Mouse (Mus musculus) limb, embryonic 11.5 days (tissue): ENCODE measurements around the gene Rnf166. TPM values are rescaled to one million over a fixed set of nuclear protein-coding genes. Genes with fewer than 3 reads are reported as not detected.
A peak's percentile ranks its signal among the peaks of the same experiment; 100 is the strongest.

Experiments used
- ATAC-seq: fragments of 200-750 bp; cut with Nextera tagmentation; 2 replicates; pipeline ENCODE4 v1.8.0; 2017; ENCODE audit warnings: low read depth; ENCODE audit not compliant: insufficient number of reproducible peaks, low FRiP score, low TSS enrichment
- DNase-seq: peaks from one replicate; pipeline ENCODE4 v3.0.0-alpha.2; 2015; ENCODE audit warnings: low spot score
- H3K27ac ChIP-seq: fragments of 300-500 bp; sonication (generic); replicated peaks from 2 replicates; pipeline ENCODE4 v1.5.1; 2014; ENCODE audit warnings: low read depth, mild to moderate bottlenecking, low read length
- H3K27me3 ChIP-seq: fragments of 300-500 bp; sonication (generic); 2 replicates; pipeline ENCODE4 v1.6.1; 2014; ENCODE audit warnings: mild to moderate bottlenecking, low read length, mixed read lengths; ENCODE audit not compliant: control insufficient read depth, insufficient read depth
- H3K36me3 ChIP-seq: fragments of 300-500 bp; sonication (generic); 2 replicates; pipeline ENCODE4 v1.6.1; 2014; ENCODE audit warnings: mild to moderate bottlenecking, low read length, moderate library complexity, mixed read lengths; ENCODE audit not compliant: control insufficient read depth, insufficient read depth
- H3K4me1 ChIP-seq: fragments of 300-500 bp; sonication (generic); 2 replicates; pipeline ENCODE4 v1.6.1; 2014; ENCODE audit warnings: low read length, mixed read lengths; ENCODE audit not compliant: control insufficient read depth, insufficient read depth
- H3K4me2 ChIP-seq: fragments of 300-500 bp; sonication (generic); 2 replicates; pipeline ENCODE4 v1.6.1; 2014; ENCODE audit warnings: low read depth, mild to moderate bottlenecking, moderate library complexity; ENCODE audit not compliant: severe bottlenecking
- H3K4me3 ChIP-seq: fragments of 300-500 bp; sonication (generic); 2 replicates; pipeline ENCODE4 v1.5.1; 2014; ENCODE audit warnings: low read depth, low read length
- H3K9ac ChIP-seq: fragments of 300-500 bp; sonication (generic); 2 replicates; pipeline ENCODE4 v1.6.1; 2014; ENCODE audit warnings: mild to moderate bottlenecking, low read length
- H3K9me3 ChIP-seq: fragments of 300-500 bp; sonication (generic); 2 replicates; pipeline ENCODE4 v1.6.1; 2016; ENCODE audit warnings: low read length; ENCODE audit not compliant: control insufficient read depth
- WGBS: fragments of 180-500 bp; shearing (Covaris S2); extraction: QIAGEN DNeasy Blood & Tissue Kit; methylation state at CpG from one replicate; pipeline ENCODE4 v1.1.7; 2014; 5-methylcytosine and 5-hydroxymethylcytosine counted together
- polyA plus RNA-seq: library from polyadenylated mRNA; unstranded; fragments of >200 nt; fragmentation: Nextera tagmentation; extraction: Ambion mirVana; gene quantifications from 2 replicates; pipeline ENCODE4 v1.2.1, GENCODE M21; 2014

Rnf166 gene
- polyA plus RNA-seq, 1 experiment from 2014 or later = 35.3 TPM

- no peaks in the 10 kb centered on the region for H3K4me1 ChIP-seq
Observed at GRCm38 (mm10) chr8:122454409-122454808, 21.5 kb downstream of the Rnf166 start.

DNA sequence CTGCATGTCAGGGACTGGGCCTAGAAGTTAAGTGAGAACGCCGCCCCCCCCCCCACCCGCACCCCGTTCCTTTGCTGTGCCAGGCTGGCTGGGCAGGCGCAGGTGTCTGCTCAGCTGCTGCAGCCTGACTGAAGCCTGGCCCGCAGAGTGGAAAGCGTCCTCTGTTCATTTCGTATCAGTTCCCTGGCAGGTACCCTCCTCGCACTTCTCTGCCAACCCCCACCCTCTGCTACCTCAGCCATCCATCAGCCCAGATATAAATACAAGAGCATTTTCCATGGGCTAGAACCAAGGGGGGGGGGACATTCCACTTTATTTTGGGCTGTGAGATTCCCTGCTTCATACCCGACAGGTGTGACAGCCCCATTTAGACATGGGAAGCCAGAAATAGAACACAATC is 23.7 kb downstream of the Rnf166 start:
- no peak overlapping the region for H3K4me2 ChIP-seq
- no peaks in the 10 kb centered on the region for H3K4me1 ChIP-seq
- no peaks in the 10 kb centered on the region for H3K9me3 ChIP-seq
- 81% methylated on average over 10 of the region's 10 CpGs for WGBS
- H3K27ac ChIP-seq = no peak overlapping the region
- H3K27me3 ChIP-seq = no peaks in the 10 kb centered on the region
- no peak overlapping the region for H3K9ac ChIP-seq
- ATAC-seq = no peak
- H3K4me3 ChIP-seq = no peak overlapping the region
- no peaks in the 10 kb centered on the region for H3K36me3 ChIP-seq
- DNase-seq = no peak

More at GRCm38 (mm10) chr8:122454409-122454808, 21.5 kb downstream of the Rnf166 start:
- DNase-seq (no peak), ATAC-seq (no peak)
- Histone ChIP-seq H3K36me3 (no peaks in the 10 kb centered on the region), H3K4me2 (no peak overlapping the region), H3K9ac (no peak overlapping the region), H3K4me3 (no peak overlapping the region), H3K27me3 (peaks cover 2% of the 10 kb centered on the region), H3K27ac (no peak overlapping the region), H3K9me3 (no peaks in the 10 kb centered on the region)
- 89% methylated on average over 6 of the region's 6 CpGs for WGBS

GRCm38 (mm10) chr8:122451161-122451703 is 24.6 kb downstream of the Rnf166 start:
- Histone ChIP-seq H3K9me3 (no peaks in the 10 kb centered on the region), H3K4me2 (no peak overlapping the region), H3K27me3 (no peaks in the 10 kb centered on the region), H3K27ac (no peak overlapping the region), H3K4me1 (no peaks in the 10 kb centered on the region), H3K9ac (no peak overlapping the region), H3K4me3 (no peak overlapping the region), H3K36me3 (no peaks in the 10 kb centered on the region)
- WGBS = 74% methylated on average over 7 of the region's 7 CpGs
- ATAC-seq (no peak), DNase-seq (no peak)

DNA sequence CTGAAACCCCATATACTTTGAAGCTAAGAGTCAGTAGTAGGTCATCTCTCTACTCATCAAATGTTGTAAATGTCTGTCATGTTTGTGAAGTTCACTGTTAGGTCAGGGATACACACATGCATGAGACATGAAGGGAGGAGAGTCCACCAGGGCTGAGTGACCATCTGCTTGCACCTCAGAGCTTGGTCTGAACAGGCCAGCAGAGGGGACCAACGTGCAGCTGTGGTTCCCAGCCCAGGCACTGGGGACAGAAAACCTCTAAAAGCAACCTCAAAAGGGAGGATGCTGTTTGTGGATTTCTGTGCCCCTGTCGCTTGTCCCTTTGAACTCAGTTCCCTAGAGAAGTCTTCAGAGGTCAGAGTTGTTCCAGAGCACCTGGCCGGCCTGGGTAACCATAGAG is 30.7 kb downstream of the Rnf166 start:
- Histone ChIP-seq H3K27me3 (0 out of 2 replicates have a peak, but pooled peaks cover 2% of the 10 kb centered on the region), H3K4me3 (no peak overlapping the region), H3K4me1 (peaks cover 3% of the 10 kb centered on the region; the same call in 1 of the 2 replicates), H3K27ac (no peak overlapping the region), H3K36me3 (no peaks in the 10 kb centered on the region), H3K4me2 (no peak overlapping the region), H3K9ac (no peak overlapping the region), H3K9me3 (no peaks in the 10 kb centered on the region)
- no peak for ATAC-seq
- no peak for DNase-seq
- WGBS = 68% methylated on average over 3 of the region's 3 CpGs

- no peak for ATAC-seq
- 39% methylated on average over 19 of the region's 19 CpGs for WGBS
- peaks cover 3% of the 10 kb centered on the region; the same call in 1 of the 2 replicates for H3K4me1 ChIP-seq
Observed at GRCm38 (mm10) chr8:122444058-122444748, 31.7 kb downstream of the Rnf166 start.

GRCm38 (mm10) chr8:122443262-122444006 is 32.4 kb downstream of the Rnf166 start, which contains the start of gene Mvd:
Gene Mvd (minus strand): TSS chr8:122443422.
- peak within 1 kb of the TSS; percentile 50 for H3K4me3 ChIP-seq
- H3K27me3 ChIP-seq = 0 out of 2 replicates have a peak, but pooled peaks cover 2% of the 10 kb centered on the region
- under 1% methylated on average over 47 of the region's 47 CpGs for WGBS
- ATAC-seq = peak; percentile 98
- peak; percentile 99 for DNase-seq
- peaks cover 1% of the 10 kb centered on the region for H3K36me3 ChIP-seq
- peak within 1 kb of the TSS; percentile 68 for H3K4me2 ChIP-seq
- H3K4me1 ChIP-seq = peaks cover 3% of the 10 kb centered on the region; the same call in 1 of the 2 replicates
- H3K9me3 ChIP-seq = no peaks in the 10 kb centered on the region
- peak within 1 kb of the TSS; percentile 82 for H3K27ac ChIP-seq
- H3K9ac ChIP-seq = peak within 1 kb of the TSS; percentile 83

More at GRCm38 (mm10) chr8:122444058-122444748, 31.7 kb downstream of the Rnf166 start:
- H3K36me3 ChIP-seq = no peaks in the 10 kb centered on the region
- peak overlapping the region; percentile 68 for H3K4me2 ChIP-seq
- 0 out of 2 replicates have a peak, but pooled peaks cover 2% of the 10 kb centered on the region for H3K27me3 ChIP-seq
- H3K4me3 ChIP-seq = peak overlapping the region; percentile 50
- peak overlapping the region; percentile 82 for H3K27ac ChIP-seq
- no peaks in the 10 kb centered on the region for H3K9me3 ChIP-seq
- peak; percentile 62 for DNase-seq
- peak overlapping the region; percentile 83 for H3K9ac ChIP-seq

- no peak for ATAC-seq
Observed at GRCm38 (mm10) chr8:122442781-122443180, 33.1 kb downstream of the Rnf166 start.

GRCm38 (mm10) chr8:122442356-122442755 is 33.5 kb downstream of the Rnf166 start:
- H3K4me2 ChIP-seq = peak overlapping the region; percentile 68
- peaks cover 4% of the 10 kb centered on the region for H3K36me3 ChIP-seq
- 0 out of 2 replicates have a peak, but pooled peaks cover 2% of the 10 kb centered on the region for H3K27me3 ChIP-seq
- DNase-seq (no peak), ATAC-seq (no peak)
- H3K9ac ChIP-seq = peak overlapping the region; percentile 32
- peak overlapping the region; percentile 50 for H3K4me3 ChIP-seq
- peaks cover 5% of the 10 kb centered on the region; the same call in 1 of the 2 replicates for H3K4me1 ChIP-seq
- 20% methylated on average over 7 of the region's 7 CpGs for WGBS
- no peaks in the 10 kb centered on the region for H3K9me3 ChIP-seq
- H3K27ac ChIP-seq = no peak overlapping the region

More at GRCm38 (mm10) chr8:122442781-122443180, 33.1 kb downstream of the Rnf166 start:
- Histone ChIP-seq H3K27ac (peak overlapping the region; percentile 23; the same call in 1 of the 2 replicates), H3K9ac (peak overlapping the region; percentile 32), H3K9me3 (no peaks in the 10 kb centered on the region), H3K27me3 (0 out of 2 replicates have a peak, but pooled peaks cover 2% of the 10 kb centered on the region), H3K4me2 (peak overlapping the region; percentile 68), H3K4me1 (peaks cover 5% of the 10 kb centered on the region; the same call in 1 of the 2 replicates), H3K4me3 (peak overlapping the region; percentile 50), H3K36me3 (peaks cover 4% of the 10 kb centered on the region)
- WGBS = 0% methylated on average over 12 of the region's 12 CpGs
- no peak for DNase-seq
